Mouse (Mus musculus): Measurements from ENCODE around the gene Osbpl5.
A peak's percentile ranks its signal among the peaks of the same experiment; 100 is the strongest.
"Not testable (repeated sequence)": the region's sequence is repeated elsewhere in the genome, so short reads cannot be mapped to it uniquely, and the experiment has no call there.

Gene Osbpl5

GRCm38 (mm10) chr7:143649034-143649768 lies 107.6 kb downstream of the Osbpl5 start, which contains the start of gene Tnfrsf22:
Gene Tnfrsf22 (minus strand): TSS chr7:143649661.
- peak; percentile 62 to 74 for DNase-seq (ENCODE audit: low spot score in 2 of 2)

GRCm38 (mm10) chr7:143643949-143644348 lies 112.8 kb downstream of the Osbpl5 start:
- not testable (repeated sequence) for DNase-seq (ENCODE audit: low spot score in 2 of 2)
